Mouse (Mus musculus) midbrain, embryonic 11.5 days (tissue): ENCODE results near the gene Nav2. TPM values are rescaled to one million over a fixed set of nuclear protein-coding genes. Genes with fewer than 3 reads are reported as not detected.

Source experiments
- ATAC-seq: fragments of 200-750 bp; cut with Nextera tagmentation; 2 replicates; pipeline ENCODE4 v1.8.0; 2017; ENCODE audit warnings: moderate TSS enrichment, moderate library complexity; ENCODE audit not compliant: low FRiP score
- DNase-seq: peaks from one replicate; pipeline ENCODE4 v3.0.0; 2015; ENCODE audit warnings: low spot score; ENCODE audit errors: missing footprints
- H3K27ac ChIP-seq: fragments of 300-500 bp; sonication (generic); 2 replicates; pipeline ENCODE4 v1.5.1; 2014; ENCODE audit warnings: low read depth, low read length
- H3K27me3 ChIP-seq: fragments of 300-500 bp; sonication (generic); 2 replicates; pipeline ENCODE4 v1.6.1; 2014; ENCODE audit warnings: mild to moderate bottlenecking, low read length, moderate library complexity, mixed read lengths; ENCODE audit not compliant: control insufficient read depth, insufficient read depth
- H3K36me3 ChIP-seq: fragments of 300-500 bp; sonication (generic); 2 replicates; pipeline ENCODE4 v1.6.1; 2014; ENCODE audit warnings: mild to moderate bottlenecking, low read length, moderate library complexity, mixed read lengths; ENCODE audit not compliant: control insufficient read depth, insufficient read depth
- H3K4me1 ChIP-seq: fragments of 300-500 bp; sonication (generic); 2 replicates; pipeline ENCODE4 v1.6.1; 2014; ENCODE audit warnings: low read length; ENCODE audit not compliant: control insufficient read depth, insufficient read depth
- H3K4me2 ChIP-seq: fragments of 300-500 bp; sonication (generic); 2 replicates; pipeline ENCODE4 v1.6.1; 2014; ENCODE audit warnings: mild to moderate bottlenecking, moderate library complexity
- H3K4me3 ChIP-seq: fragments of 300-500 bp; sonication (generic); 2 replicates; pipeline ENCODE4 v1.5.1; 2014; ENCODE audit warnings: low read depth, low read length
- H3K9ac ChIP-seq: fragments of 300-500 bp; sonication (generic); 2 replicates; pipeline ENCODE4 v1.6.1; 2014; ENCODE audit warnings: low read length
- H3K9me3 ChIP-seq: fragments of 300-500 bp; sonication (generic); 2 replicates; pipeline ENCODE4 v1.6.1; 2016; ENCODE audit warnings: low read length; ENCODE audit not compliant: control insufficient read depth
- WGBS: fragments of 180-500 bp; shearing (Covaris S2); extraction: QIAGEN DNeasy Blood & Tissue Kit; methylation state at CpG from one replicate; pipeline ENCODE4 v1.1.7; 2014; 5-methylcytosine and 5-hydroxymethylcytosine counted together
- polyA plus RNA-seq: library from polyadenylated mRNA; unstranded; fragments of >200 nt; fragmentation: Nextera tagmentation; extraction: Ambion mirVana; gene quantifications from 2 replicates; pipeline ENCODE4 v1.2.1, GENCODE M21; 2014

Nav2 gene
- polyA plus RNA-seq, 1 experiment from 2014 or later: 15.9 TPM

DNA sequence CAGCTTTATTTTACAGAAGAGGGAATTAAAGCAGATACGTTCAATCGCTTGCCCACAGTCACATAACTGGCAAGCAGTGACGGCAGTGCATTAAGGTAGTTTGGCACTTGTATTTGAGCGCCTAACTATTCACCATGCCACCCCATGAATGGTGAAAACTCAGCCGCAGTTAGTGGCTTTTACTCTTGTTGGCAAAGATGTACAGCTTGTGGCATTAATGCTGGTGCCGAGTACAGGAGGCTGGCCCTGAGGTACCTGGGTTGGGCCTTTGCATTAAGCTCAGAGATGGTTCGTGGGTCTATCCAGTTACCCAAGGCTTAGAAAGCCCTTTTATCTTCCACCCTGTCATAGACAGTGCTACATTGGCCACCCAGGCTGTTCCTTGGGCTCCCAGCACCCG lies 87.2 kb downstream of the Nav2 start:
- H3K4me3 ChIP-seq: no peak overlapping the region
- H3K9ac ChIP-seq: peak overlapping the region; percentile 34; the same call in 1 of the 2 replicates
- no peaks in the 10 kb centered on the region; the same call in 1 of the 2 replicates for H3K36me3 ChIP-seq
- ATAC-seq: no peak; the same call in 1 of the 2 replicates
- WGBS: 35% methylated on average over 8 of the region's 8 CpGs
- H3K27ac ChIP-seq: peak overlapping the region; percentile 88
- no peaks in the 10 kb centered on the region for H3K27me3 ChIP-seq
- no peaks in the 10 kb centered on the region for H3K9me3 ChIP-seq
- DNase-seq: peak; percentile 92
- H3K4me1 ChIP-seq: peaks cover 52% of the 10 kb centered on the region
- peak overlapping the region; percentile 8 for H3K4me2 ChIP-seq

- no peaks in the 10 kb centered on the region for H3K27me3 ChIP-seq
- no peaks in the 10 kb centered on the region for H3K9me3 ChIP-seq
- 0 out of 2 replicates have a peak overlapping the region, but pooled peaks have one; percentile 13 for H3K27ac ChIP-seq
- no peak overlapping the region for H3K9ac ChIP-seq
- no peak overlapping the region for H3K4me3 ChIP-seq
- 59% methylated on average over 5 of the region's 5 CpGs for WGBS
- H3K36me3 ChIP-seq: no peaks in the 10 kb centered on the region
- H3K4me2 ChIP-seq: no peak overlapping the region
- DNase-seq (peak; percentile 88), ATAC-seq (no peak)
- H3K4me1 ChIP-seq: peaks cover 52% of the 10 kb centered on the region
These were observed 88.3 kb downstream of the Nav2 start for GRCm38 (mm10) chr7:48996829-48997228.

GRCm38 (mm10) chr7:48998097-48998496 lies 89.6 kb downstream of the Nav2 start:
- no peak overlapping the region for H3K27ac ChIP-seq
- peak; percentile 75 for DNase-seq
- H3K4me3 ChIP-seq: no peak overlapping the region
- no peak for ATAC-seq
- no peak overlapping the region for H3K9ac ChIP-seq
- no peaks in the 10 kb centered on the region for H3K9me3 ChIP-seq
- no peaks in the 10 kb centered on the region for H3K36me3 ChIP-seq
- WGBS: 91% methylated on average over 8 of the region's 8 CpGs
- peaks cover 54% of the 10 kb centered on the region for H3K4me1 ChIP-seq
- H3K27me3 ChIP-seq: no peaks in the 10 kb centered on the region
- no peak overlapping the region for H3K4me2 ChIP-seq

GRCm38 (mm10) chr7:48998595-48998994 lies 90.1 kb downstream of the Nav2 start:
- DNase-seq (no peak), ATAC-seq (no peak)
- Histone ChIP-seq H3K4me3 (no peak overlapping the region), H3K9ac (no peak overlapping the region), H3K27me3 (no peaks in the 10 kb centered on the region), H3K36me3 (no peaks in the 10 kb centered on the region), H3K4me1 (peaks cover 57% of the 10 kb centered on the region), H3K27ac (no peak overlapping the region), H3K9me3 (no peaks in the 10 kb centered on the region), H3K4me2 (no peak overlapping the region)
- 86% methylated on average over 10 of the region's 10 CpGs for WGBS

DNA sequence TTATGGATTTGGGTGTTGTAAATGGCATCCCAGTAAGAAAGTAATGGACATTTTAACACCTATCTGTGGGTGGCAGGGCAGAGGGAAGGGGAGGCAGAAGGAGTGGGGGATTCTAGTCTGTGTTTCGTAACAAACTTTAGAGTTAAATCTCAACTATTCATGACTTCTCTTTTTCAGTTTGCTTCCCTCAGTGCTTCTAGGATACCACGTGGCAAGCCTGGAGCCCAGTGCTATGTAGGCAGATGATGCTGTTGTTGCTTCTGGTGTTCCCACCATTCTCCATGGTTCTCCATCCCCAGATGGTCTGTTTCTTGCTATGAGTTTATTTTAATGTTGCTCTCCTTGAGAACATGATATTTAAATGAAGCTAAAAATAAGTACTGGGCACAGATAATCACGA lies 92.3 kb downstream of the Nav2 start:
- Histone ChIP-seq H3K4me3 (no peak overlapping the region), H3K9me3 (no peaks in the 10 kb centered on the region), H3K9ac (no peak overlapping the region), H3K27ac (no peak overlapping the region; the same call in 1 of the 2 replicates), H3K27me3 (no peaks in the 10 kb centered on the region), H3K36me3 (no peaks in the 10 kb centered on the region), H3K4me1 (peaks cover 46% of the 10 kb centered on the region), H3K4me2 (no peak overlapping the region)
- DNase-seq (no peak), ATAC-seq (no peak)
- WGBS: 85% methylated on average over 3 of the region's 3 CpGs

GRCm38 (mm10) chr7:49004402-49004801 lies 95.9 kb downstream of the Nav2 start:
- Histone ChIP-seq H3K4me3 (no peak overlapping the region), H3K4me2 (no peak overlapping the region), H3K27ac (no peak overlapping the region), H3K36me3 (no peaks in the 10 kb centered on the region), H3K9me3 (no peaks in the 10 kb centered on the region), H3K9ac (no peak overlapping the region), H3K4me1 (peaks cover 37% of the 10 kb centered on the region), H3K27me3 (no peaks in the 10 kb centered on the region)
- 74% methylated on average over 5 of the region's 5 CpGs for WGBS
- DNase-seq: no peak
- ATAC-seq: no peak

GRCm38 (mm10) chr7:49006886-49007285 lies 98.4 kb downstream of the Nav2 start:
- Histone ChIP-seq H3K9me3 (no peaks in the 10 kb centered on the region), H3K4me3 (no peak overlapping the region), H3K4me2 (no peak overlapping the region), H3K9ac (no peak overlapping the region), H3K27ac (no peak overlapping the region), H3K27me3 (no peaks in the 10 kb centered on the region), H3K36me3 (no peaks in the 10 kb centered on the region), H3K4me1 (peaks cover 22% of the 10 kb centered on the region)
- 80% methylated on average over 7 of the region's 7 CpGs for WGBS
- DNase-seq (no peak), ATAC-seq (no peak)

DNA sequence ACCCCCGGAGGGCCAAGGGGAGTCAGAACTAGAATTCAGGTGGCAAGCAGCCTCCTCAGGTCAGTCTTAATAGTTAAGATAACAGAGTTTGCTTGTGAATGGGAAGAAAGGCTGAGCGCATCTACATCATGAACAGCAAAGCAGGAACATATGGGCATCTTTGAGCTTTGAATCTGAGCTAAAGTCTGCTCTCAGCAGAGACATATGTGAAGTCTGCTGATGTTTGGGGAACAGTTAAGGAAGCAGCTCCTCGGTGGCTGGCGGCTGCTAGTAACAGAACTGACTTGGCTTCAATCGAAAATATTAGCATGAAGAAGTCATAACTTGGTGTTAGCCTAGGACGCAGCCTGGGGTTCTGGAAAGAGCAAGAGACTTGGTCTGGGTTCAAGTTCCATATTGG lies 102.2 kb downstream of the Nav2 start:
- Histone ChIP-seq H3K9me3 (no peaks in the 10 kb centered on the region), H3K4me1 (peaks cover 30% of the 10 kb centered on the region), H3K4me2 (no peak overlapping the region), H3K4me3 (no peak overlapping the region), H3K27ac (no peak overlapping the region), H3K27me3 (no peaks in the 10 kb centered on the region), H3K9ac (no peak overlapping the region), H3K36me3 (no peaks in the 10 kb centered on the region)
- DNase-seq (no peak), ATAC-seq (no peak)
- 96% methylated on average over 6 of the region's 6 CpGs for WGBS

DNA sequence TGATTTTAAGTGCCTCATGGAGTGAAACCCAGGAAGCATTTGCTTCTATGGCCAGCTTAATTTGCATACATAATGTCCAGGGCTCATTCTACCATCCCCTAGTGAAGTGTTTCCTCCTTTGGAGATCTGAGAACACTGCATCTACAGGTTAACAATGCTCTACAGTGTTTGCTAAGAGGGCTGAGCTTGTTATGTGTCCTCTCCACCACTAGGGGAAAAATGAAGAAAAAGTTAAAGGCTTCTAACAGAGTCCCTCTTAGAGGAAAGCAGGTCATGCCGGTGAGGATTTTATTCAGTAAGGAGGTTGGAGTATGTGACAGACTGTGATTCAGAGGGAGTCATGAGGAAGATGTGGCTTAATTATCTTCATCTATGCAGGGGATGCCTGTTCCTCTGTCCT lies 103.5 kb downstream of the Nav2 start:
- DNase-seq (peak; percentile 87), ATAC-seq (no peak)
- Histone ChIP-seq H3K27me3 (no peaks in the 10 kb centered on the region), H3K4me3 (no peak overlapping the region), H3K4me2 (no peak overlapping the region), H3K27ac (no peak overlapping the region), H3K9me3 (no peaks in the 10 kb centered on the region), H3K9ac (no peak overlapping the region), H3K36me3 (no peaks in the 10 kb centered on the region), H3K4me1 (peaks cover 30% of the 10 kb centered on the region)
- WGBS: 74% methylated on average over 1 of the region's 1 CpGs

DNA sequence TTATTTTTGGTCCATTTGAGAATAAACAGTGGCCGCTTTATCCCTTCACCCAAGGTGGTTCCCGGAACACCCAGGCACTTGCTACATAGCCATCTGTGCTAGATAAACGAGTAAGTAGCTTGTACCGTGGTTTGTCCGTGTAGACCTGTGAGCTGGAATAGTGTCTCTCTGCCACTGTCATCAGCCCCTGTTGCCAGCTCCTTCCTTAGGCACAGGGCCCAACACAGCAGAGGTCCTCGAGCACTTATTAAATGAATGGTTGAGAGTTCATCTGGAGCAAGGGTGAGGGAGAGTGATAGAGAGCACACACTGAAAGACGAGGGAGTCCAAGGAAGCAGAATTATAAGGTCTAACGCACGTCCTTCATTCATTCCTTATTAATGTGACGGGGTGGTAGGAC lies 106.0 kb downstream of the Nav2 start:
- H3K4me1 ChIP-seq: peaks cover 30% of the 10 kb centered on the region
- no peak for ATAC-seq
- H3K27ac ChIP-seq: no peak overlapping the region

More for the DNA sequence above, 106.0 kb downstream of the Nav2 start:
- Histone ChIP-seq H3K9me3 (no peaks in the 10 kb centered on the region), H3K9ac (no peak overlapping the region), H3K36me3 (no peaks in the 10 kb centered on the region), H3K27me3 (no peaks in the 10 kb centered on the region), H3K4me3 (no peak overlapping the region), H3K4me2 (no peak overlapping the region)
- 89% methylated on average over 10 of the region's 10 CpGs for WGBS
- DNase-seq: no peak
